Mouse (Mus musculus) cerebellum, adult 2 months (tissue): ENCODE data around the gene Gtf3a. TPM values are rescaled to one million over a fixed set of nuclear protein-coding genes. Genes with fewer than 3 reads are reported as not detected.

Experiments used
- DNase-seq, 2 experiments: peaks; one replicate each; pipeline ENCODE4 v3.0.0; 2021
- H3K27ac ChIP-seq: fragments of 200-500 bp; 2 replicates; pipeline ENCODE4 v1.5.1; 2012; ENCODE audit warnings: low read length, control low read depth, inconsistent platforms; ENCODE audit not compliant: insufficient read depth
- H3K27me3 ChIP-seq: fragments of 200-500 bp; 2 replicates; pipeline ENCODE4 v1.6.1; 2012; ENCODE audit warnings: inconsistent platforms, mild to moderate bottlenecking, low read length, moderate library complexity; ENCODE audit not compliant: control insufficient read depth, insufficient read depth
- H3K4me1 ChIP-seq: fragments of 200-500 bp; 2 replicates; pipeline ENCODE4 v1.6.1; 2011; ENCODE audit warnings: low read length; ENCODE audit not compliant: control insufficient read depth, insufficient read depth
- H3K4me3 ChIP-seq: fragments of 200-500 bp; replicated peaks from 2 replicates; pipeline ENCODE3; 2011; ENCODE audit warnings: mild to moderate bottlenecking, low read depth, low read length, control low read depth; ENCODE audit not compliant: insufficient read depth
- CTCF ChIP-seq: fragments of 200-500 bp; IDR thresholded peaks from 2 replicates; pipeline ENCODE4 v1.5.1; 2011; ENCODE audit warnings: low read depth, mild to moderate bottlenecking, control low read depth, low read length, moderate library complexity, borderline replicate concordance; ENCODE audit not compliant: insufficient read depth
- POLR2A ChIP-seq: fragments of 200-500 bp; IDR thresholded peaks from 2 replicates; pipeline ENCODE4 v1.6.1; 2011; ENCODE audit warnings: low read length, control low read depth, borderline replicate concordance; ENCODE audit not compliant: insufficient read depth
- WGBS: fragments of 180-500 bp; shearing (Covaris S2); methylation state at CpG from one replicate; pipeline ENCODE4 v1.1.7; 2018; 5-methylcytosine and 5-hydroxymethylcytosine counted together
- polyA plus RNA-seq: library from polyadenylated mRNA; depleted of rRNA; stranded (reverse); fragments of >200 nt; gene quantifications from 2 replicates; pipeline ENCODE4 v1.2.3, GENCODE M21; 2012; rRNA removed

Gene Gtf3a
- polyA plus RNA-seq, 1 experiment = 43.0 TPM

DNA sequence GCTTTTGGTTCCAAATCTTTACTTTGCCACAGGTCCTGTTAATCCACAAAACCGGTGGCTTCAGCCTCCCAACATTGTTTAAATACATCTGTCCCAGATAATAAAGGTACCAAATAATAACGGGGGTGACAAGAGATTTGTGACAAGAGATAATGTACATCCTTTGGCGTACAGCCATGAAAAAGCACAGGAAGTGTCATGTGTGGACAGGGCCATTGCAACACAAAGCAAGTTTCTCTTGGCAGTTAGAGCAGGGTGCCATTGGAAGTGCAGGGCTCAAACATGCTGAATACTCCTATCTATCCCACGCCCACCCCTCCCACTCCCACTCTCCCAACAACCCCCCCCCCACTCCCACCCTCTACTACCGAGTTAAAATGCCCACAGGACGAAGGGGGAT lies 46.5 kb downstream of the Gtf3a start:
- no peaks in the 10 kb centered on the region for H3K27me3 ChIP-seq
- H3K27ac ChIP-seq = no peak overlapping the region
- no peak overlapping the region for H3K4me3 ChIP-seq
- H3K4me1 ChIP-seq = no peaks in the 10 kb centered on the region
- 67% methylated on average over 6 of the region's 6 CpGs for WGBS
- DNase-seq = no peak
- TF ChIP-seq POLR2A (no peak), CTCF (no peak)

GRCm38 (mm10) chr5:146996812-146997211 lies 48.4 kb downstream of the Gtf3a start:
- H3K27ac ChIP-seq = no peak overlapping the region
- 85% methylated on average over 7 of the region's 7 CpGs for WGBS
- H3K4me3 ChIP-seq = no peak overlapping the region
- no peak for TF ChIP-seq CTCF
- TF ChIP-seq POLR2A = no peak
- H3K27me3 ChIP-seq = no peaks in the 10 kb centered on the region
- no peaks in the 10 kb centered on the region for H3K4me1 ChIP-seq
- no peak for DNase-seq

- no peak for TF ChIP-seq CTCF
- no peak for TF ChIP-seq POLR2A
- no peak for DNase-seq
- H3K4me3 ChIP-seq = no peak overlapping the region
- no peak overlapping the region for H3K27ac ChIP-seq
- H3K27me3 ChIP-seq = no peaks in the 10 kb centered on the region
- WGBS = 91% methylated on average over 12 of the region's 12 CpGs
- H3K4me1 ChIP-seq = no peaks in the 10 kb centered on the region
Measured at GRCm38 (mm10) chr5:146998802-146999201, 50.3 kb downstream of the Gtf3a start.

- no peak for TF ChIP-seq CTCF
- TF ChIP-seq POLR2A = no peak
Measured at GRCm38 (mm10) chr5:147001312-147001711, 52.9 kb downstream of the Gtf3a start.

DNA sequence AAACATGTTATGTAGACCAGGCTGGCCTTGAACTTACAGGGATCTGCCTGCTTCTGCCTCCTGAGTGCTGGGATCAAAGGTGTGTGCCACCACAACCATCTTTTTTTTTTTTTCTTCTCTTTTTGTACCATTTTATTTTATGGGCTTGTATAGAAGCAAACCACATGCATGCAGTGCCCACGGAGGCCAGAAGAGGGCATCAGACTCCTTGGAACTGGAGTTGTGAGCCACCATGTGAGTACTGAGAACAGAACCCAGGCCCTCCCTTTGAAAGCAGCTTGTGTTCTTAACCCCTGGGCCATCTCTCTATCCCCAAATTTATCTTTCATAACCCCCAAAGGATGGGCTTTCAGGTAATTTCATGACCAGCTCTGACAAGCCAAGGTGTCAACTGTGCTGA lies 54.8 kb downstream of the Gtf3a start:
- no peak overlapping the region for H3K4me3 ChIP-seq
- H3K4me1 ChIP-seq = no peaks in the 10 kb centered on the region
- TF ChIP-seq POLR2A = no peak
- 0 out of 2 replicates have a peak, but pooled peaks have one; percentile 12 for TF ChIP-seq CTCF
- H3K27me3 ChIP-seq = no peaks in the 10 kb centered on the region
- H3K27ac ChIP-seq = no peak overlapping the region
- DNase-seq = no peak
- 56% methylated on average over 1 of the region's 1 CpGs for WGBS

More at GRCm38 (mm10) chr5:147001312-147001711, 52.9 kb downstream of the Gtf3a start:
- Histone ChIP-seq H3K27me3 (no peaks in the 10 kb centered on the region), H3K27ac (no peak overlapping the region), H3K4me3 (no peak overlapping the region), H3K4me1 (no peaks in the 10 kb centered on the region)
- DNase-seq = no peak
- 81% methylated on average over 4 of the region's 4 CpGs for WGBS

Other genes starting within 250 kb of the Gtf3a start
- gene Usp12, start 153.7 kb upstream of the Gtf3a start, polyA plus RNA-seq = 26.5 and 27.0 TPM in 2 replicates
- 269 and 342 TPM in 2 replicates for gene Rpl21, start 115.8 kb upstream of the Gtf3a start, polyA plus RNA-seq
- gene Rasl11a, start 103.6 kb upstream of the Gtf3a start, polyA plus RNA-seq = 5.6 and 7.4 TPM in 2 replicates
- gene Mtif3, start 15.1 kb downstream of the Gtf3a start, polyA plus RNA-seq = 21.9 and 23.4 TPM in 2 replicates
- gene Lnx2, start 127.9 kb downstream of the Gtf3a start, polyA plus RNA-seq = 15.9 and 16.8 TPM in 2 replicates
- gene Polr1d, start 128.4 kb downstream of the Gtf3a start, polyA plus RNA-seq = 85.0 and 89.2 TPM in 2 replicates
- gene Gsx1, start 240.0 kb downstream of the Gtf3a start, polyA plus RNA-seq = 0.48 and 0.51 TPM in 2 replicates